Mouse (Mus musculus) liver, adult 2 months (tissue): ENCODE data around the gene Flcn. TPM values are rescaled to one million over a fixed set of nuclear protein-coding genes. Genes with fewer than 3 reads are reported as not detected.

Experiments
- DNase-seq: peaks from one replicate; pipeline ENCODE4 v3.0.0-alpha.2; 2011; ENCODE audit warnings: low read depth, low spot score; ENCODE audit errors: extremely low read depth
- H3K27ac ChIP-seq: fragments of 200-500 bp; replicated peaks from 2 replicates; pipeline ENCODE4 v1.5.1; 2012; ENCODE audit warnings: low read depth, mild to moderate bottlenecking, control low read depth, inconsistent platforms, low read length; ENCODE audit not compliant: insufficient read depth
- H3K27me3 ChIP-seq: fragments of 200-500 bp; 2 replicates; pipeline ENCODE4 v1.6.1; 2012; ENCODE audit warnings: mild to moderate bottlenecking, moderate library complexity, low read length, inconsistent platforms; ENCODE audit not compliant: control insufficient read depth, insufficient read depth
- H3K36me3 ChIP-seq: fragments of 200-500 bp; 2 replicates; pipeline ENCODE4 v1.6.1; 2012; ENCODE audit warnings: low read length, inconsistent platforms; ENCODE audit not compliant: control insufficient read depth, insufficient read depth
- H3K4me1 ChIP-seq: fragments of 200-500 bp; 2 replicates; pipeline ENCODE4 v1.6.1; 2011; ENCODE audit warnings: low read length; ENCODE audit not compliant: control insufficient read depth, insufficient read depth
- H3K4me3 ChIP-seq: fragments of 200-500 bp; 2 replicates; pipeline ENCODE4 v1.5.1; 2011; ENCODE audit warnings: low read depth, mild to moderate bottlenecking, control low read depth, low read length, moderate library complexity; ENCODE audit not compliant: insufficient read depth
- H3K79me2 ChIP-seq: fragments of 200-500 bp; 2 replicates; pipeline ENCODE4 v1.6.1; 2012; ENCODE audit warnings: inconsistent platforms, mild to moderate bottlenecking, low read length, moderate library complexity; ENCODE audit not compliant: control insufficient read depth, insufficient read depth
- H3K9ac ChIP-seq: fragments of 200-500 bp; 2 replicates; pipeline ENCODE4 v1.6.1; 2012; ENCODE audit warnings: low read depth, mild to moderate bottlenecking, control low read depth, inconsistent platforms, low read length
- CTCF ChIP-seq: fragments of 200-500 bp; IDR thresholded peaks from 2 replicates; pipeline ENCODE4 v1.5.1; 2011; ENCODE audit warnings: low read depth, low read length, control low read depth
- POLR2A ChIP-seq: fragments of 200-500 bp; IDR thresholded peaks from 2 replicates; pipeline ENCODE4 v1.6.1; 2011; ENCODE audit warnings: low read length, control low read depth; ENCODE audit not compliant: insufficient read depth; ENCODE audit errors: extremely low read depth
- WGBS: fragments of 180-500 bp; shearing (Covaris S2); methylation state at CpG from one replicate; pipeline ENCODE4 v1.1.7; 2018; 5-methylcytosine and 5-hydroxymethylcytosine counted together
- polyA plus RNA-seq: library from polyadenylated mRNA; depleted of rRNA; stranded (reverse); fragments of >200 nt; gene quantifications from 2 replicates; pipeline ENCODE4 v1.2.3, GENCODE M21; 2012; rRNA removed
- total RNA-seq: library from RNA; depleted of rRNA; stranded (reverse); fragments of >200 nt; gene quantifications from 2 replicates; pipeline ENCODE4 v1.2.3, GENCODE M21; 2014; rRNA removed

The Flcn gene
- total RNA-seq (24.6 and 33.1 TPM in 2 replicates), polyA plus RNA-seq (17.9 and 31.4 TPM in 2 replicates)

DNA sequence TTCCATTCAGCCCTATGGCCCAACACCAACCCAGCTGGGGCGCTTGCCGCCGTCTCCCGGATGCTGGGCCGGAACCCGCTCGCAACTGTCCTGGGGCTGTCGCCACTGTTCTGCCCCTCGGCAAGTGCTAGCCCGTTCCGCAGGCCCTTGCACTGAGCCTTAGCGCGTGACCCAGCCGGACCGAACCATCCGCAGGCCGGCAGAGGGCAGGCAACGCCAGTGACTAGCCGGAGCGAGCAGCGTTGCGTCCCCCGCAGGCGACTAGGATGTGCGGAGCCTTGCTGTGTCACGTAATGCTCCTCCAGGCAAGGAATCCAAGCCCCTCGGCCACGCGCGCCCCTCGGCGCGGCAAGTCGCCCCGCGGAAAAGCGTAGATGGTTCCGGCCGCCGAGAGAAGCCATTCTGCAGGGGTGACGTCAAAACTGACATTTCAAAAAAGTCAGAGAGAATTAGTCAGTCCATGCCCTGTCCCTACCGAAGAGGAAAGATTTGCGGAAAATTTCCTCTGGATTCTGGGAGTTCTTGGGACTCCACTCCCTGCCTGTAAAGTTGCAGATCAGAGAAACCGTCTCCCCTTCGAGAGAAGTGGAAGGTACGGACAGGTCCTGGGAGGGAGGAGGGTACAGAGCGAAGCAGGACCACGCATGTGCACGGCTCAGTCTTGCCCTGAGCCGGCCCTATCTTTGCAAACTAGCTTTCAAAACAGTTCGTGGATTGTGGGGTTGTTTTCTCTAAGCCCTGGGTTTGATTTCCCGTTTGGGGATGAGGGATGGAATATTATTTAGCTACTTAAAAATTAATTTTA, at the start of gene Flcn:
Gene Flcn (minus strand): TSS at position 347 of the 805 bp plus-strand sequence.
- Histone ChIP-seq H3K79me2 (peaks cover 12% of the 10 kb centered on the region), H3K9ac (peak within 1 kb of the TSS; percentile 84), H3K4me3 (peak within 1 kb of the TSS; percentile 63), H3K36me3 (peaks cover 15% of the 10 kb centered on the region; the same call in 1 of the 2 replicates), H3K27me3 (no peaks in the 10 kb centered on the region), H3K27ac (peak within 1 kb of the TSS; percentile 90), H3K4me1 (peaks cover 20% of the 10 kb centered on the region)
- under 1% methylated on average over 52 of the region's 52 CpGs for WGBS
- TF ChIP-seq CTCF: no peak
- TF ChIP-seq POLR2A: peak; percentile 97
- peak; percentile 86 for DNase-seq

GRCm38 (mm10) chr11:59852865-59853264, 43.0 kb upstream of the Flcn start:
- H3K79me2 ChIP-seq: peaks cover 3% of the 10 kb centered on the region; the same call in 1 of the 2 replicates
- H3K36me3 ChIP-seq: peaks cover 5% of the 10 kb centered on the region; the same call in 1 of the 2 replicates
- no peak for DNase-seq
- H3K4me3 ChIP-seq: no peak overlapping the region
- TF ChIP-seq CTCF (no peak), POLR2A (no peak)
- H3K27me3 ChIP-seq: no peaks in the 10 kb centered on the region
- H3K4me1 ChIP-seq: peaks cover 2% of the 10 kb centered on the region
- no peak overlapping the region for H3K27ac ChIP-seq
- H3K9ac ChIP-seq: no peak overlapping the region
- WGBS: 57% methylated on average over 3 of the region's 3 CpGs

DNA sequence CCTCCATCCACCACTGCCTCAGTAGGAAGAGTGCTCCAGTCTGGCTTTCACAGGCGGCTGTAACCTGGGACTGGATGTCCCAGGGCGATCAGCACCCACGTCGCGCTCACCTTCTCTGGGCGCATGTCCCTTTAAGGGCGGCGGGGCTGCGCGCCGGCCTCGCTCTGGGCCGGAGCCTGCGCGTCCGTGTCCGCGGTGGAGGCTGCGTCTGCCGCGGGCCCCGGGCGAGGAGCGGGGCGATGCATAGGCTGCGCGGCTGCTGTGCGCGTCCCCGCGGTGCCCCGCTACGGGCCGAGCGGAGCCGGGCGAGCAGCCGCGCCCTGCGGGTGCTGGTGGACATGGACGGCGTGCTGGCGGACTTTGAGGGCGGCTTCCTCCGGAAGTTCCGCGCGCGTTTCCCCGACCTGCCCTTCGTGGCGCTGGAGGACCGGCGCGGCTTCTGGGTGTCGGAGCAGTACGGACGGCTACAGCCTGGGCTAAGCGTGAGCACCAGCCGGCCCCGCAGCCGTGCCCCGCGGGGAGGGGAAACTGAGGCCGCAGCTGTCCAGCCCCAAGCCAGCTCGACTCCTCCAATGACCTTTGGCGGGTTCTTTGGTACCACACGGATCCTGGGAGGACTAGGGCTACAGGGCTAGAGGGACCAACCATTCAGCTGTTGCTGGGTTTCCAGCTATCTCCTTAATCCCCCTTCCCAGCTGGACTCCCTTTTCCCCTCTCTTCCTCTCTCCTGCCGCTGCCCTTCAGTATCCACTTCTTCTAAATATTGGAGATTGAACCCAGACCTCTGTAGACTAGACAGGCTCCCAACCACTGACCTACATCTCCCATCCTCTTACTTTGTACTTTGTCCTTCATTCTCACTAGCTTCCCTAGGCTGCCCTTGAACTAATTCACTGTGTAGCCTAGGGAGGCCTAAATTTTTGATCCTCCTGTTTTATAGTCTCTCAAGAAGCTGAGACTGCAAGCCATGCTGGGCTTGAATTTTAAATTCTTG, 38.4 kb upstream of the Flcn start:
- WGBS: under 1% methylated on average over 66 of the region's 69 CpGs

GRCm38 (mm10) chr11:59847131-59847530, 37.3 kb upstream of the Flcn start:
- no peaks in the 10 kb centered on the region for H3K36me3 ChIP-seq
- no peaks in the 10 kb centered on the region for H3K27me3 ChIP-seq
- no peak overlapping the region for H3K27ac ChIP-seq
- peak; percentile 79 for TF ChIP-seq CTCF
- TF ChIP-seq POLR2A: no peak
- H3K9ac ChIP-seq: no peak overlapping the region
- H3K79me2 ChIP-seq: peaks cover 8% of the 10 kb centered on the region; the same call in 1 of the 2 replicates
- DNase-seq: peak; percentile 55
- no peak overlapping the region for H3K4me3 ChIP-seq
- 3% methylated on average over 2 of the region's 2 CpGs for WGBS
- H3K4me1 ChIP-seq: peaks cover 2% of the 10 kb centered on the region

More for the DNA sequence above, 38.4 kb upstream of the Flcn start:
- Histone ChIP-seq H3K4me3 (peak overlapping the region; percentile 94), H3K9ac (peak overlapping the region; percentile 93), H3K27me3 (no peaks in the 10 kb centered on the region), H3K27ac (peak overlapping the region; percentile 80), H3K36me3 (no peaks in the 10 kb centered on the region), H3K79me2 (peaks cover 8% of the 10 kb centered on the region; the same call in 1 of the 2 replicates), H3K4me1 (peaks cover 2% of the 10 kb centered on the region)
- no peak for TF ChIP-seq CTCF
- peak; percentile 35; the same call in 1 of the 2 replicates for TF ChIP-seq POLR2A
- DNase-seq: peak; percentile 57

DNA sequence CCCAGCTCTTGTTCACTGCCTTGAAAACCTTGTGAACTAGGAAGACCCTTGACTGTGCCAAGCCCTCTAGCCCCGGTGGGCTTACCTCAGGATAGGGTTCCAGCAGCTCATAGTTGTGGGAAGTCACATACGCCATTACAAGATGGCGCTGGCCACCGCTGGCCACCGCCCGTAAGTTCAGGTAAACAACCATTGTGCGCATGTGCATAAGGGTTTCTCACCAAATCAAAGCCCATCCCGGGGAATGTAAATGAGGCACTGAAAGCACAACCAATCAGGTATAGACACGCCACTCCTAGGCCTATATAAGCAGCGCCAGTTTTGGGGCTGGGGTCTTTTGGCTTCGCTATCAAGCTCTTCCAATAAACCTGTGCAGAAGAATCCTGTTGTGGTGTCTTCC, 36.5 kb upstream of the Flcn start:
- TF ChIP-seq POLR2A (no peak), CTCF (no peak)
- Histone ChIP-seq H3K27ac (no peak overlapping the region), H3K9ac (no peak overlapping the region), H3K79me2 (peaks cover 8% of the 10 kb centered on the region; the same call in 1 of the 2 replicates), H3K4me3 (no peak overlapping the region), H3K27me3 (no peaks in the 10 kb centered on the region), H3K36me3 (no peaks in the 10 kb centered on the region), H3K4me1 (peaks cover 2% of the 10 kb centered on the region)
- WGBS: 98% methylated on average over 11 of the region's 11 CpGs
- DNase-seq: no peak
